In genomic region chr1:136875006-136875405, GRCm38 (mm10) we compare ENCODE assay signal across 19 mouse cellular contexts.
DNase-seq lines count a peak whose midpoint lies in the region; ATAC-seq and TF ChIP-seq lines count a peak whose summit lies in the region.
"Had no signal": no experiment of that assay in that cellular context is flagged by ENCODE, and none has a peak within 500 bp of the region (broad histone marks: within the 10 kb centered on the region; RNA-seq: fewer than 3 reads in every experiment).

No protein-coding gene starts in this region.

- no peak overlapping the region for H3K4me3 ChIP-seq in liver, adult 2 months (ENCODE audit: insufficient read depth, low read depth, low read length)
- H3K4me3 ChIP-seq in liver, postnatal 0 days (ENCODE audit: low read depth, low read length), result no peak overlapping the region
- H3K4me3 ChIP-seq: forebrain, embryonic 10.5 days; hindbrain, embryonic 12.5 days; hindbrain, embryonic 15.5 days had no signal

- TF ChIP-seq POLR2A in liver, adult 2 months (IDR thresholded peaks at IDR 0.05; ENCODE audit: extremely low read depth, insufficient read depth, low read length), result no peak

- ATAC-seq in liver, postnatal 0 days, result no peak
- ATAC-seq in granulocyte monocyte progenitor cell, adult 5-6 weeks (replicated peaks; ENCODE audit: poor library complexity, severe bottlenecking), result no peak
- ATAC-seq: forebrain, embryonic 14.5 days; forebrain, postnatal 0 days; intestine, postnatal 0 days had no signal

- DNase-seq in liver, adult 2 months (ENCODE audit: extremely low read depth, low read depth, low spot score), result peak; percentile 77
- DNase-seq in liver, postnatal 0 days, result no peak
- DNase-seq in adrenal gland, postnatal 10 days, result peak; percentile 49
- DNase-seq in adrenal gland, postnatal 36 days, result peak; percentile 62 to 71
- no peak for DNase-seq in frontal cortex, postnatal 10 days (ENCODE audit: low spot score in 2 of 2)
- DNase-seq: cerebellum, adult 11 months; cerebellum, adult 2 months; cerebellum, postnatal 10 days; cerebellum, postnatal 36 days; forebrain, postnatal 0 days; gastrocnemius, postnatal 25 days; kidney, adult 2 months had no signal

- no peaks in the 10 kb centered on the region for H3K9me3 ChIP-seq in liver, postnatal 0 days (ENCODE audit: low read length)
- H3K9me3 ChIP-seq: forebrain, embryonic 10.5 days; hindbrain, embryonic 12.5 days; hindbrain, embryonic 15.5 days had no signal

- H3K27ac ChIP-seq in liver, adult 2 months (replicated peaks; ENCODE audit: insufficient read depth, low read depth, low read length), result peak overlapping the region; percentile 39; the same call in 1 of the 2 replicates
- H3K27ac ChIP-seq in liver, postnatal 0 days (ENCODE audit: low read depth), result no peak overlapping the region
- H3K27ac ChIP-seq: forebrain, embryonic 10.5 days; hindbrain, embryonic 12.5 days; hindbrain, embryonic 15.5 days had no signal

- H3K9ac ChIP-seq in liver, adult 2 months (ENCODE audit: low read depth, low read length), result no peak overlapping the region
- no peak overlapping the region for H3K9ac ChIP-seq in liver, postnatal 0 days (replicated peaks)
- H3K9ac ChIP-seq: forebrain, postnatal 0 days; hindbrain, embryonic 12.5 days; hindbrain, embryonic 15.5 days had no signal

- H3K36me3 ChIP-seq in liver, adult 2 months (ENCODE audit: control insufficient read depth, insufficient read depth, low read length), result peaks cover 25% of the 10 kb centered on the region; the same call in 1 of the 2 replicates
- 0 out of 2 replicates have a peak, but pooled peaks cover 3% of the 10 kb centered on the region for H3K36me3 ChIP-seq in liver, postnatal 0 days (replicated peaks; ENCODE audit: insufficient read depth, low read length)
- H3K36me3 ChIP-seq: forebrain, embryonic 10.5 days; hindbrain, embryonic 12.5 days; hindbrain, embryonic 15.5 days had no signal

- no peak for TF ChIP-seq EP300 in liver, postnatal 0 days (IDR thresholded peaks at IDR 0.05; ENCODE audit: low read depth)

- no peak overlapping the region for H3K4me2 ChIP-seq in liver, postnatal 0 days (ENCODE audit: low read depth, low read length)
- H3K4me2 ChIP-seq: heart, embryonic 11.5 days; hindbrain, embryonic 12.5 days; hindbrain, embryonic 15.5 days had no signal

- H3K79me2 ChIP-seq in liver, adult 2 months (ENCODE audit: control insufficient read depth, insufficient read depth, low read length), result peaks cover 41% of the 10 kb centered on the region; the same call in 1 of the 2 replicates

- TF ChIP-seq CTCF in liver, adult 2 months (IDR thresholded peaks at IDR 0.05; ENCODE audit: low read depth, low read length), result no peak
- TF ChIP-seq CTCF in liver, postnatal 0 days (IDR thresholded peaks at IDR 0.05; ENCODE audit: low read depth), result no peak

- 31% methylated on average over 3 of the region's 3 CpGs for WGBS in liver, adult 2 months
- 82% methylated on average over 3 of the region's 3 CpGs for WGBS in liver, postnatal 0 days (ENCODE audit: insufficient replicate concordance)

- peaks cover 15% of the 10 kb centered on the region for H3K4me1 ChIP-seq in liver, adult 2 months (ENCODE audit: control insufficient read depth, insufficient read depth, low read length)
- H3K4me1 ChIP-seq in liver, postnatal 0 days (ENCODE audit: insufficient read depth), result no peaks in the 10 kb centered on the region
- H3K4me1 ChIP-seq: forebrain, embryonic 10.5 days; hindbrain, embryonic 12.5 days; hindbrain, embryonic 15.5 days had no signal

- no peaks in the 10 kb centered on the region for H3K27me3 ChIP-seq in liver, adult 2 months (ENCODE audit: control insufficient read depth, insufficient read depth, low read length)
- H3K27me3 ChIP-seq in liver, postnatal 0 days (ENCODE audit: insufficient read depth, low read length), result no peaks in the 10 kb centered on the region
- H3K27me3 ChIP-seq: hindbrain, embryonic 12.5 days; hindbrain, embryonic 15.5 days had no signal

Comparison
In these comparisons a context has a peak if more than half of its experiments do, and no peak if none do; other contexts are left out.
1. DNase-seq: peak in liver, adult 2 months (single experiment), adrenal gland, postnatal 10 days (single experiment) and adrenal gland, postnatal 36 days (2 of 2); none in liver, postnatal 0 days (single experiment) and frontal cortex, postnatal 10 days (0 of 2).